Mouse (Mus musculus) thymus, postnatal 10 days (tissue): ENCODE measurements around the gene Olfr78.

Experiments used
- DNase-seq, 2 experiments: peaks; one replicate each; pipeline ENCODE4 v3.0.0; 2021; ENCODE audit warnings: low spot score in 2 of 2

Olfr78 gene

GRCm38 (mm10) chr7:102759266-102759665 is at the start of gene Olfr78, which contains the start of gene Olfr560:
TSS of gene Olfr78 (minus strand) at chr7:102759471.
TSS of gene Olfr560 (minus strand) at chr7:102759366.
- no peak for DNase-seq

GRCm38 (mm10) chr7:102803180-102803579 is 43.9 kb upstream of the Olfr78 start, which contains the start of gene Olfr564:
TSS of gene Olfr564 (plus strand) at chr7:102803480.
- DNase-seq: no peak

GRCm38 (mm10) chr7:102770921-102771320 is 11.7 kb upstream of the Olfr78 start, which contains the start of gene Olfr561:
TSS of gene Olfr561 (plus strand) at chr7:102771221.
- DNase-seq: no peak

- no peak for DNase-seq
Observed at GRCm38 (mm10) chr7:102752086-102752485, 7.2 kb downstream of the Olfr78 start.

GRCm38 (mm10) chr7:102737705-102738104 is 21.6 kb downstream of the Olfr78 start:
- DNase-seq: no peak

- DNase-seq: no peak
Observed at GRCm38 (mm10) chr7:102733793-102734192, 25.5 kb downstream of the Olfr78 start.

GRCm38 (mm10) chr7:102727391-102727790 is 31.9 kb downstream of the Olfr78 start, which contains the start of gene Olfr559:
TSS of gene Olfr559 (minus strand) at chr7:102727491.
- no peak for DNase-seq

- no peak for DNase-seq
Observed at GRCm38 (mm10) chr7:102718970-102719369, 40.3 kb downstream of the Olfr78 start, which contains the start of gene Olfr33. TSS of gene Olfr33 (minus strand) at chr7:102719070.

- no peak for DNase-seq
Observed at GRCm38 (mm10) chr7:102701915-102702314, 57.4 kb downstream of the Olfr78 start, which contains the start of gene Olfr558. TSS of gene Olfr558 (plus strand) at chr7:102702215.

- no peak for DNase-seq
Observed at GRCm38 (mm10) chr7:102698461-102698860, 60.8 kb downstream of the Olfr78 start.

- DNase-seq: peak in 1 of 2 experiments; percentile 35
Observed at GRCm38 (mm10) chr7:102695358-102696125, 63.7 kb downstream of the Olfr78 start, which contains the start of gene Olfr557. TSS of gene Olfr557 (plus strand) at chr7:102695910.
